Mouse (Mus musculus) intestine, embryonic 16.5 days (tissue): ENCODE results near the gene Vps8. TPM values are rescaled to one million over a fixed set of nuclear protein-coding genes. Genes with fewer than 3 reads are reported as not detected.
A peak's percentile ranks its signal among the peaks of the same experiment; 100 is the strongest.

Experiments
- ATAC-seq: fragments of 200-750 bp; cut with Nextera tagmentation; 2 replicates; pipeline ENCODE4 v1.8.0; 2017; ENCODE audit warnings: moderate TSS enrichment, moderate library complexity
- H3K27ac ChIP-seq: fragments of 300-500 bp; sonication (generic); 2 replicates; pipeline ENCODE4 v1.5.1; 2014; ENCODE audit warnings: mild to moderate bottlenecking, low read length
- H3K27me3 ChIP-seq: fragments of 300-500 bp; sonication (generic); replicated peaks from 2 replicates; pipeline ENCODE4 v1.6.1; 2014; ENCODE audit warnings: low read length, control low read depth, mixed read lengths; ENCODE audit not compliant: control insufficient read depth, insufficient read depth
- H3K36me3 ChIP-seq: fragments of 300-500 bp; sonication (generic); 2 replicates; pipeline ENCODE4 v1.6.1; 2014; ENCODE audit warnings: low read length, control low read depth; ENCODE audit not compliant: control insufficient read depth, insufficient read depth
- H3K4me1 ChIP-seq: fragments of 300-500 bp; sonication (generic); 2 replicates; pipeline ENCODE4 v1.6.1; 2014; ENCODE audit warnings: low read length, control low read depth, mixed read lengths; ENCODE audit not compliant: control insufficient read depth, insufficient read depth
- H3K4me2 ChIP-seq: fragments of 300-500 bp; sonication (generic); 2 replicates; pipeline ENCODE4 v1.6.1; 2014; ENCODE audit warnings: low read depth, low read length, control low read depth
- H3K4me3 ChIP-seq: fragments of 300-500 bp; sonication (generic); 2 replicates; pipeline ENCODE4 v1.5.1; 2014; ENCODE audit warnings: mild to moderate bottlenecking, low read length
- H3K9ac ChIP-seq: fragments of 300-500 bp; sonication (generic); 2 replicates; pipeline ENCODE4 v1.6.1; 2014; ENCODE audit warnings: low read depth, low read length
- H3K9me3 ChIP-seq: fragments of 300-500 bp; sonication (generic); 2 replicates; pipeline ENCODE4 v1.6.1; 2016; ENCODE audit warnings: low read length, control low read depth; ENCODE audit not compliant: control insufficient read depth
- WGBS: fragments of 180-500 bp; shearing (Covaris S2); extraction: QIAGEN DNeasy Blood & Tissue Kit; methylation state at CpG from one replicate; pipeline ENCODE4 v1.1.7; 2014; 5-methylcytosine and 5-hydroxymethylcytosine counted together
- polyA plus RNA-seq: library from polyadenylated mRNA; unstranded; fragments of >200 nt; fragmentation: Nextera tagmentation; extraction: Ambion mirVana; gene quantifications from 2 replicates; pipeline ENCODE4 v1.2.1, GENCODE M21; 2015

Vps8 gene
- polyA plus RNA-seq, 1 experiment from 2014 or later = 16.6 TPM

DNA sequence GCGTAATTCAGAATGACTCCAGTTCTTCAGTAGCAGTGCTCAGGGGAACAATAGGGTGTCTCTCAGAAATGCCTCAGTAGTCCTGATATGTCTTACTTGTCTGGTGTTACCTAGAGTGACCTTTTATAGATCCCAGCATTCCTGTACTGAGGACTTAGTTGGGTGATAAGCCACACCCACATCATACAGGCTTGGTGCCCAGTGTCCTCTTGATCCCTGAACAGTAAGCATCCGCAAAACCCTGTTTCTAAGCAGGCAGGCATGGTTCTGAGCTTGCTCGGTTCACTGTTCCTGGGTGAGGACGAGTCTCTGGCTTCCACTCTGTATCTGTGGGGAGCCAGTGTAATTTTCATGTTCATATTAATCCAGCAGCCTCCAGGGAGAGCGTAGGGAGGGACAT lies 147.9 kb downstream of the Vps8 start:
- Histone ChIP-seq H3K4me1 (no peaks in the 10 kb centered on the region), H3K9me3 (no peaks in the 10 kb centered on the region), H3K27me3 (no peaks in the 10 kb centered on the region), H3K27ac (no peak overlapping the region), H3K36me3 (no peaks in the 10 kb centered on the region), H3K4me2 (no peak overlapping the region), H3K9ac (no peak overlapping the region), H3K4me3 (no peak overlapping the region)
- ATAC-seq = no peak
- WGBS = 88% methylated on average over 5 of the region's 5 CpGs

GRCm38 (mm10) chr16:21576000-21576420 lies 153.1 kb downstream of the Vps8 start:
- ATAC-seq = no peak
- H3K9me3 ChIP-seq = no peaks in the 10 kb centered on the region
- 0 out of 2 replicates have a peak, but pooled peaks cover 4% of the 10 kb centered on the region for H3K36me3 ChIP-seq
- H3K4me1 ChIP-seq = no peaks in the 10 kb centered on the region
- no peak overlapping the region for H3K27ac ChIP-seq
- no peaks in the 10 kb centered on the region for H3K27me3 ChIP-seq
- 68% methylated on average over 10 of the region's 10 CpGs for WGBS
- H3K4me2 ChIP-seq = no peak overlapping the region
- no peak overlapping the region for H3K9ac ChIP-seq
- no peak overlapping the region for H3K4me3 ChIP-seq

DNA sequence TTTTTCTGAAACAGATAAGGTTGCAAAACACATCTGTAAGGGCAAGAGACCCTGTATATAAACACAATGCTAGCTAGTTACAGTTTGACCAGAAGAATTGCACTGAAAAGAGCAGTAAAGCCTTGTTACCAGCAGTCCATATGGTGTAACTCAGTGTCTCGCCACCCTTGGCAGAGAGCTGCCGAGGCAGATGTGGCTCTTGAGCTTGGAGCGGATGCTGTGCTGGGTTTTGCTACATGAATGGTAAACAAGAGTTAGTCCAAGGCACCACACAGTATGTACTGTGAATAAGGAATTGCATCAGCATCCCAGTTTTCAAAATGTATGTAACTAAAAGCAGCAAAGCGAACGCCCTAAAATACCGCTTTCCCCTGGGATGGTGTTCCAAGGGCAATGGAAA lies 166.2 kb downstream of the Vps8 start:
- no peak overlapping the region for H3K4me3 ChIP-seq
- no peak overlapping the region for H3K4me2 ChIP-seq
- WGBS = 73% methylated on average over 6 of the region's 6 CpGs
- H3K27me3 ChIP-seq = no peaks in the 10 kb centered on the region
- H3K9ac ChIP-seq = no peak overlapping the region
- H3K36me3 ChIP-seq = no peaks in the 10 kb centered on the region
- ATAC-seq = peak; percentile 56
- no peak overlapping the region for H3K27ac ChIP-seq
- H3K9me3 ChIP-seq = no peaks in the 10 kb centered on the region
- no peaks in the 10 kb centered on the region; the same call in 1 of the 2 replicates for H3K4me1 ChIP-seq

DNA sequence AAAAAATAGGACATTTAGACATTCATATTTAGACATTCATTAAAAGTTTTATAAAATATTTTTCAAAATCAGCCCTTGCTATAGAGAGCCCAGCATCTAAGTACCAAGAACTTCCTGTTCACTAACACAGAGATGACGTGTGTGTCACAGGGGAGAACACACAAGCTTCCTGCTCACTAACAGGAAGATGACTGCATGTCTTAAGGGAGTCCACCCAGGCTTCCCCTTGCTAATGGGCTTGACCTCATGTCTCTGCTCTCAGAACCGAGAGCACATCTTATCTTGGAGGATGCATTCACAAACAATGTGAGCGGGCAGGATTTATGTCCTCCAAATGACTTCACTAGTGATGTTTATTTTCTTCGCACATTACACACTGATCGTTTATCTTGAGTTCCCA lies 167.9 kb downstream of the Vps8 start:
- H3K4me1 ChIP-seq = no peaks in the 10 kb centered on the region; the same call in 1 of the 2 replicates
- no peaks in the 10 kb centered on the region for H3K36me3 ChIP-seq
- H3K4me3 ChIP-seq = no peak overlapping the region
- ATAC-seq = peak; percentile 55; the same call in 1 of the 2 replicates
- H3K27me3 ChIP-seq = no peaks in the 10 kb centered on the region
- H3K27ac ChIP-seq = no peak overlapping the region
- WGBS = 38% methylated on average over 5 of the region's 5 CpGs
- H3K4me2 ChIP-seq = no peak overlapping the region
- H3K9ac ChIP-seq = no peak overlapping the region
- H3K9me3 ChIP-seq = no peaks in the 10 kb centered on the region

DNA sequence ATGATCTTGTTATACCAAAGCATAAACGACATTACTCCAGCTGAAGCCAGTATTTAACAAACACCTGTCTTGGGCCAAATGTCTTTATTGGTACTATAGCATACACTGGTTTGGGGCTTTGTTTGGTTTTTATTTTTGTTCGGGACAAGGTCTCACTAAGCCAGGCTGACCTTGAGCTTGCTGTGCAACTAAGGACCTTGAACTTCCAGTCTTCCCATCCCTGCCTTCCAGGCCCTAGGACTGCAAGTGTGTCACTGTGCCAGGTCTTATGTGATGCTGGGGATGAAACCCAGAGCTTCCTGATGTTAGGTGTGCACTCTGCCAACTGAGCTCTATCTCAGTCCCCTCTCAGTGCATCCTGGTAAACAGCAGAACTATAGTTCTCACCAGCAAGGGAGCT lies 168.6 kb downstream of the Vps8 start:
- Histone ChIP-seq H3K4me3 (no peak overlapping the region), H3K4me1 (no peaks in the 10 kb centered on the region; the same call in 1 of the 2 replicates), H3K4me2 (no peak overlapping the region), H3K9me3 (no peaks in the 10 kb centered on the region), H3K27me3 (no peaks in the 10 kb centered on the region), H3K27ac (no peak overlapping the region), H3K9ac (no peak overlapping the region), H3K36me3 (no peaks in the 10 kb centered on the region)
- ATAC-seq = no peak
- WGBS = 61% methylated on average over 2 of the region's 2 CpGs

- WGBS = 68% methylated on average over 6 of the region's 6 CpGs
- no peaks in the 10 kb centered on the region for H3K4me1 ChIP-seq
Observed at GRCm38 (mm10) chr16:21595539-21595938, 172.6 kb downstream of the Vps8 start.

DNA sequence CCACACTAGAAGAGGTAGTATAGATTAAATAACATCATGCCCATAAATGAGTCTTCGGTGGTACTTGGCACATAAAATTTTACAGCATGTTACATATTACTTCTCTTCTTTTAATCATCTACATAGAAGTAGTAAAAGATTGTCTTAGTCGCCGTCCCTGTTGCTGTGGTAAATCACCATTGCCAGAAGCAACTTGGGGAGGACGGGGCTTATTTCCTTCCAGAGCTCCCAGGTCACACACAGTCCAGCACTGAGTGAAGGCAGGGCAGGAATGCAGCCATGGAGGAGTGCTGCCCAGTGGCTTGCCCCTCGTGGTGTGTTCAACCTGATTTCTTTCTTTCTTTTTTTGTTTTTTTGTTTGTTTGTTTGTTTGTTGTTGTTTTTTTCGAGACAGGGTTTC lies 181.4 kb downstream of the Vps8 start:
- Histone ChIP-seq H3K27me3 (no peaks in the 10 kb centered on the region), H3K27ac (no peak overlapping the region)

More at GRCm38 (mm10) chr16:21595539-21595938, 172.6 kb downstream of the Vps8 start:
- Histone ChIP-seq H3K4me3 (no peak overlapping the region), H3K27ac (no peak overlapping the region), H3K36me3 (no peaks in the 10 kb centered on the region), H3K9ac (no peak overlapping the region), H3K27me3 (no peaks in the 10 kb centered on the region), H3K9me3 (no peaks in the 10 kb centered on the region), H3K4me2 (no peak overlapping the region)
- ATAC-seq = no peak

DNA sequence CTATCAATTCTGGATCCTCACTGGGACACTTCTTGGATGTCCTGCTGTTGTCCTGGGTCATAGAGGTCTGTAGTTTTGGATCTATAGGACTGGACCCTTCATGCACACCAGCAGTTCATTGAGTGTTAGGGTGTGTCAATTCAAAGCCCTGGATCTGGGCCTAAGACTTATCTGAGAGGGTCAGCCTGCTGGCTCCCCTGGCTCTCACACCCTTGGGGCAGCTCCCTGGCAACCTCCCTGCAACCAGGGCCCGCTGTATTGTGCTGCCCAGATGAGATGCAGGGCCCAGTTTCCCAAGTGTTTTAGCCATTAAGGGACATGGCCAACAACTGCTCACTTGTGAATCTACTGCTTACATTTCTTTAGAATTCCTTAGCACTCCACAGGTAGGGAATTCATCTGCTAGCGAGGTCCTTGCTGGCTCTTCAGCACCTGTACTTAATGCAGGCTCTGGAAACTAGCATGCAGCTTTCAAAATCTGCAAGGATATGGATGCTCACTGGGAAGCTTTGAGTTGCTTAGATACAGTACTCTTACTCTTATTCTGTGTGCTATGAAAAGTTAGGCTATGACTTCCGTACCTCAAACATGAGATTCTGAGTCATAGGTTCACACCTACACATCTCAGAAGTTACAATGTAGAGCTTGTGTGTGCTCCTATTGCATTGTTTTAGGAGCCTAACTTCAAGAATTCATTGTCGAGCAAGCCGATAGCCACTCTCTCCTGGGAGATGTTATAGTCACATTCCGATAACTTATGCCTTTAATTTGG lies 183.5 kb downstream of the Vps8 start:
- no peak overlapping the region for H3K27ac ChIP-seq
- no peaks in the 10 kb centered on the region for H3K36me3 ChIP-seq
- no peak overlapping the region for H3K9ac ChIP-seq
- no peaks in the 10 kb centered on the region for H3K27me3 ChIP-seq
- ATAC-seq = no peak
- H3K4me3 ChIP-seq = no peak overlapping the region
- no peaks in the 10 kb centered on the region for H3K4me1 ChIP-seq
- WGBS = 81% methylated on average over 6 of the region's 6 CpGs
- H3K9me3 ChIP-seq = no peaks in the 10 kb centered on the region
- no peak overlapping the region for H3K4me2 ChIP-seq

More for the DNA sequence above, 181.4 kb downstream of the Vps8 start:
- no peaks in the 10 kb centered on the region for H3K4me1 ChIP-seq
- no peaks in the 10 kb centered on the region for H3K36me3 ChIP-seq
- no peak overlapping the region for H3K4me2 ChIP-seq
- WGBS = 72% methylated on average over 6 of the region's 6 CpGs
- H3K4me3 ChIP-seq = no peak overlapping the region
- ATAC-seq = no peak
- H3K9me3 ChIP-seq = no peaks in the 10 kb centered on the region
- no peak overlapping the region for H3K9ac ChIP-seq

DNA sequence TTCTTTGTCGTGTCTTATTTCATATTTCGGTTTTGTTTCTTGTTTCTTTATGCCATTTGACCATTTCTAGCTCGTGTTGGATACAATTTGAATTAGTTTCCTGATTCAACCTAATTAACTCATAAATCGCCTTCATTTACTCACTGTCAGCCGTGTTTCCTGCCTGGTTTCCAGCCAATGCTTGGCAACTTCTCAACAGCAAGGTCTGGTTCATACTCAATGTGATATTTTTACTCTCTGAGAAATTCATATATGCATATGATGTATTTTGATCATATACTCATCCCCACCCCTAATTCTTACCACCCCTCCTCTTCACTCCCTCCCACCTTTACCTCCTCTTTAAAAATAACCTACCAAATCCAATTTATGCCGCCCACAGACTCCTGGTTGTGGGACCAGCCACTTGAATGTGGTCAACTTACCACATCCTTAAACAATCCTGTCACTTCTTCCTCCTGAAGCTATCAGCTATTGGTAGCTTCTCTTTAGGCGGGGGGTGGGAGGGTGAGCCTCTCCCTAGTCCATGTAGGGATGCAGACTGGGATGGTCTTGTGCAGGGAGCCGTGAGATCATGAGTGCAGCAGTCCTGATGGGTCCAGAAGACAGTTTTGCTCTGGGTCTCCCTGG lies 184.2 kb downstream of the Vps8 start:
- Histone ChIP-seq H3K36me3 (no peaks in the 10 kb centered on the region), H3K27me3 (no peaks in the 10 kb centered on the region), H3K4me2 (no peak overlapping the region), H3K9ac (no peak overlapping the region), H3K4me3 (no peak overlapping the region), H3K27ac (no peak overlapping the region), H3K9me3 (no peaks in the 10 kb centered on the region), H3K4me1 (no peaks in the 10 kb centered on the region)
- WGBS = 73% methylated on average over 8 of the region's 8 CpGs
- no peak for ATAC-seq
